Mouse (Mus musculus) lung, embryonic 14.5 days (tissue): ENCODE measurements at regions not wholly inside any gene's neighbourhood (a gene's known extent, or its start where the extent isn't known, plus 50 kb on each side); places are given as distances from the start of the nearest gene placed in this dataset.

Source experiments
- ATAC-seq: fragments of 200-750 bp; cut with Nextera tagmentation; 2 replicates; pipeline ENCODE4 v1.8.0; 2017; ENCODE audit warnings: mild to moderate bottlenecking, moderate TSS enrichment, moderate library complexity; ENCODE audit not compliant: insufficient read depth
- DNase-seq: peaks from one replicate; pipeline ENCODE4 v3.0.0-alpha.2; 2015
- H3K27ac ChIP-seq: fragments of 300-500 bp; sonication (generic); 2 replicates; pipeline ENCODE4 v1.5.1; 2014; ENCODE audit warnings: low read depth, mild to moderate bottlenecking, moderate library complexity
- H3K27me3 ChIP-seq: fragments of 300-500 bp; sonication (generic); 2 replicates; pipeline ENCODE4 v1.6.1; 2014; ENCODE audit warnings: low read length, control low read depth; ENCODE audit not compliant: insufficient read depth
- H3K36me3 ChIP-seq: fragments of 300-500 bp; sonication (generic); 2 replicates; pipeline ENCODE4 v1.6.1; 2014; ENCODE audit warnings: control low read depth; ENCODE audit not compliant: insufficient read depth
- H3K4me1 ChIP-seq: fragments of 300-500 bp; sonication (generic); 2 replicates; pipeline ENCODE4 v1.6.1; 2014; ENCODE audit warnings: antibody characterized with exemption, control low read depth; ENCODE audit not compliant: insufficient read depth
- H3K4me2 ChIP-seq: fragments of 300-500 bp; sonication (generic); 2 replicates; pipeline ENCODE4 v1.6.1; 2014; ENCODE audit warnings: mild to moderate bottlenecking
- H3K4me3 ChIP-seq: fragments of 300-500 bp; sonication (generic); 2 replicates; pipeline ENCODE4 v1.5.1; 2014; ENCODE audit warnings: low read depth, low read length
- H3K9ac ChIP-seq: fragments of 300-500 bp; sonication (generic); 2 replicates; pipeline ENCODE4 v1.6.1; 2014
- H3K9me3 ChIP-seq: fragments of 300-500 bp; sonication (generic); 2 replicates; pipeline ENCODE4 v1.6.1; 2016; ENCODE audit warnings: low read depth, low read length, control low read depth
- CTCF ChIP-seq: IDR thresholded peaks from 2 replicates; pipeline ENCODE4 v1.5.1; 2016; ENCODE audit warnings: antibody characterized with exemption, low read depth
- WGBS: fragments of 180-500 bp; shearing (Covaris S2); extraction: QIAGEN DNeasy Blood & Tissue Kit; methylation state at CpG from one replicate; pipeline ENCODE4 v1.1.7; 2014; 5-methylcytosine and 5-hydroxymethylcytosine counted together

DNA sequence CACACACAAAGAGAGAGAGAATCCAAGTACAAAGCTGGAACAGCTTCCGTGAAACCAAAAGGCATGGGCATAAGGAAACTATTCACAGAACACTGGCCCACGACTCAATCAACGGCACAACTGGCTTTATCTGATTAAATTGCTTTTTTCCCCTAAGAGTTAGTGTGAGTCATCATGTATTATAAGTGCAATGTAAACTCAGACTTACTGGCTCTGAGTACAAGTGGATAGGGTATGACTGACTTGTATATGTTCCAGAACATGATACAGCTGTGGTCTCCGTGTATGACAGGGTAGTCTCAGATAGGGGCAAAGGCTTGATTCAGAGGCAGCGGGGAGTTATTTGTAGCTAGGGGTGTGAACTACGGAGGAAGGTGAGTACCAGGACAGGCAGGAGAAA lies 451.5 kb downstream of the Gm597 start:
- no peaks in the 10 kb centered on the region for H3K27me3 ChIP-seq
- no peak overlapping the region for H3K9ac ChIP-seq
- TF ChIP-seq CTCF, result no peak
- DNase-seq (peak; percentile 87), ATAC-seq (peak; percentile 99)
- H3K4me2 ChIP-seq, result peak overlapping the region; percentile 43
- H3K4me3 ChIP-seq, result no peak overlapping the region
- no peaks in the 10 kb centered on the region for H3K36me3 ChIP-seq
- H3K4me1 ChIP-seq, result no peaks in the 10 kb centered on the region
- peak overlapping the region; percentile 76 for H3K27ac ChIP-seq
- H3K9me3 ChIP-seq, result no peaks in the 10 kb centered on the region
- WGBS, result 25% methylated on average over 6 of the region's 6 CpGs

DNA sequence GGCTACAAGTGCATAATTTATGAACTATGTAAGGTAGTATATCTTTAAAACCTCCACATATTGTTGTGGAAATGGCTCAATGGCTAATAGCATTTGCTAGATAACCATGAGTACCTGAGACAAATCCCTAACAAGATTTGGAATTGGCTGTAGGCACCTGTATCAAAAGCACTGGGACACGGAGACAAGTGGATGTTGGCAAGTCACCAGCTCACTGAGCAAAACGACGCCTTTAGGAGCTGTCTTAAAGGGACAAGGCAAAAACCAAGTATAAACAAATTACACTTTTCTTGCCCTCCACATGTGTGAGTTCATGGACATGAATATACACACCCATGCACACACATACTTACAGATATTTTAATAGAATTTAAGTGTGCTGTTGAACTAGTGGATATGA lies 455.9 kb downstream of the Gm597 start:
- 36% methylated on average over 3 of the region's 3 CpGs for WGBS
- Histone ChIP-seq H3K4me1 (no peaks in the 10 kb centered on the region), H3K9me3 (no peaks in the 10 kb centered on the region), H3K4me2 (no peak overlapping the region), H3K27me3 (no peaks in the 10 kb centered on the region), H3K27ac (no peak overlapping the region), H3K36me3 (no peaks in the 10 kb centered on the region), H3K4me3 (no peak overlapping the region), H3K9ac (no peak overlapping the region)
- ATAC-seq (no peak), DNase-seq (no peak)
- TF ChIP-seq CTCF, result no peak
